In the genomic region with DNA sequence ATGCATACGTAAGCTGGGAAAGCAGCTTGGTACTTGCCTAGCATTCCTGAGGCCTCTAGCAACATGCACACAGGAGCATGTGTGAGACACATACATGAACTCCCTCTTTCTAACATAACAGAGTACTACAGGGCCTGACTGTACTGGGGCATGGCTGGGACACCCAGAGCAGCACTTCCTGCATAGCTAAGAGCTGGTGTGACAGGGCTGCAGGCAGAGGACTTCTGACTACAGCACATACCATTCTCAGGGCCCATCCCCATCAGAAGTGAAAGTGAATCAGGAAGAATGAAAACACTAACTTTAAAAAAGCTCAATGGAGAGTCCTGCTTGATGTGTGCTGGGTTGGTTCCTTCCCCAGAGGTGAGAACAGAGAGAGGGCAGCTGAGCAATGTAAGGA, we compare ENCODE assay signal across 10 mouse cellular contexts.
DNase-seq lines count a peak whose midpoint lies in the region; ATAC-seq and TF ChIP-seq lines count a peak whose summit lies in the region.
"Had no signal": no experiment of that assay in that cellular context is flagged by ENCODE, and none has a peak within 500 bp of the region (broad histone marks: within the 10 kb centered on the region; RNA-seq: fewer than 3 reads in every experiment).

No protein-coding gene starts in this region.

- 84% methylated on average over 1 of the region's 1 CpGs for WGBS in intestine, postnatal 0 days

- peak; percentile 26 for DNase-seq in layer of hippocampus, adult 11-12 months (ENCODE audit: low spot score)
- DNase-seq in layer of hippocampus, adult 18-20 months (ENCODE audit: low spot score in 2 of 2), result no peak
- DNase-seq in R1 (ENCODE audit: low read depth, low spot score), result peak; percentile 35
- DNase-seq in naive thymus-derived CD4-positive, alpha-beta T cell, adult 2 months (ENCODE audit: low read depth), result peak; percentile 69
- DNase-seq in left cerebral cortex, adult 8-10 months (ENCODE audit: low spot score in 2 of 2), result no peak
- DNase-seq in adrenal gland, postnatal 10 days, result no peak
- no peak for DNase-seq in ovary, postnatal 14 days (ENCODE audit: low spot score)

- no peak overlapping the region for H3K4me2 ChIP-seq in intestine, postnatal 0 days (replicated peaks; ENCODE audit: low read depth)
- H3K4me2 ChIP-seq: liver, embryonic 15.5 days had no signal

- H3K4me1 ChIP-seq in intestine, postnatal 0 days (replicated peaks; ENCODE audit: control insufficient read depth, insufficient read depth, low read length), result no peaks in the 10 kb centered on the region
- H3K4me1 ChIP-seq: liver, embryonic 15.5 days had no signal

- H3K9ac ChIP-seq in intestine, postnatal 0 days (ENCODE audit: low read depth, low read length), result no peak overlapping the region
- H3K9ac ChIP-seq: liver, embryonic 15.5 days had no signal

- no peaks in the 10 kb centered on the region for H3K9me3 ChIP-seq in intestine, postnatal 0 days (ENCODE audit: control insufficient read depth)
- H3K9me3 ChIP-seq: liver, embryonic 15.5 days had no signal

- no peak overlapping the region for H3K4me3 ChIP-seq in intestine, postnatal 0 days (ENCODE audit: low read depth, low read length)
- H3K4me3 ChIP-seq: erythroblast, embryonic 14.5 days; liver, embryonic 15.5 days had no signal

- no peak for TF ChIP-seq CTCF in intestine, postnatal 0 days (IDR thresholded peaks at IDR 0.05; ENCODE audit: low read depth)

- H3K27ac ChIP-seq in intestine, postnatal 0 days (ENCODE audit: low read depth, low read length), result peak overlapping the region; percentile 46; the same call in 1 of the 2 replicates
- H3K27ac ChIP-seq: liver, embryonic 15.5 days had no signal

- no peaks in the 10 kb centered on the region for H3K27me3 ChIP-seq in intestine, postnatal 0 days (replicated peaks; ENCODE audit: control insufficient read depth, insufficient read depth, low read length)
- H3K27me3 ChIP-seq: liver, embryonic 15.5 days had no signal

- no peak for ATAC-seq in intestine, postnatal 0 days

- peaks cover 27% of the 10 kb centered on the region; the same call in 1 of the 2 replicates for H3K36me3 ChIP-seq in intestine, postnatal 0 days (ENCODE audit: control insufficient read depth, insufficient read depth)
- H3K36me3 ChIP-seq: liver, embryonic 15.5 days had no signal

Comparison
In these comparisons a context has a peak if more than half of its experiments do, and no peak if none do; other contexts are left out.
1. DNase-seq: peak in layer of hippocampus, adult 11-12 months (single experiment), R1 (single experiment) and naive thymus-derived CD4-positive, alpha-beta T cell, adult 2 months (single experiment); none in layer of hippocampus, adult 18-20 months (0 of 2), left cerebral cortex, adult 8-10 months (0 of 2), adrenal gland, postnatal 10 days (single experiment) and ovary, postnatal 14 days (single experiment).